Mouse (Mus musculus): ENCODE data around the gene Gm8356. TPM values are rescaled to one million over a fixed set of nuclear protein-coding genes. Genes with fewer than 3 reads are reported as not detected.
"Not testable (repeated sequence)": the region's sequence is repeated elsewhere in the genome, so short reads cannot be mapped to it uniquely, and the experiment has no call there.

The Gm8356 gene
- polyA plus RNA-seq (2014; fragmentation: Nextera tagmentation; extraction: Ambion mirVana): not detected in 2 replicates

- not testable (repeated sequence) for ATAC-seq (ENCODE audit: insufficient number of reproducible peaks, insufficient read depth, low FRiP score, low read depth); H3K27me3 ChIP-seq (ENCODE audit: control insufficient read depth, insufficient read depth, low read length); H3K4me1 ChIP-seq (ENCODE audit: control insufficient read depth, insufficient read depth, low read length); H3K4me2 ChIP-seq (replicated peaks; ENCODE audit: low read depth, low read length); H3K9me3 ChIP-seq (ENCODE audit: control insufficient read depth, low read depth, low read length); H3K9ac ChIP-seq (replicated peaks; ENCODE audit: low read depth, low read length); H3K36me3 ChIP-seq (ENCODE audit: control insufficient read depth, insufficient read depth, low read length); H3K4me3 ChIP-seq (ENCODE audit: low read depth, low read length); H3K27ac ChIP-seq (ENCODE audit: low read length)
- WGBS: no CpG with 5 or more reads among the region's 2 CpGs
Measured at GRCm38 (mm10) chr14:6537190-6537589, at the start of gene Gm8356. Gene Gm8356, minus strand, starts transcription at chr14:6537290.

- not testable (repeated sequence) for H3K27ac ChIP-seq (ENCODE audit: low read length)
Measured at GRCm38 (mm10) chr14:6486331-6486730, 50.8 kb downstream of the Gm8356 start.

GRCm38 (mm10) chr14:6485541-6485940, 51.5 kb downstream of the Gm8356 start:
- H3K27me3 ChIP-seq (ENCODE audit: control insufficient read depth, insufficient read depth, low read length); H3K4me2 ChIP-seq (replicated peaks; ENCODE audit: low read depth, low read length); H3K4me1 ChIP-seq (ENCODE audit: control insufficient read depth, insufficient read depth, low read length); H3K4me3 ChIP-seq (ENCODE audit: low read depth, low read length); H3K9ac ChIP-seq (replicated peaks; ENCODE audit: low read depth, low read length); ATAC-seq (ENCODE audit: insufficient number of reproducible peaks, insufficient read depth, low FRiP score, low read depth); H3K9me3 ChIP-seq (ENCODE audit: control insufficient read depth, low read depth, low read length); H3K27ac ChIP-seq (ENCODE audit: low read length); H3K36me3 ChIP-seq (ENCODE audit: control insufficient read depth, insufficient read depth, low read length): not testable (repeated sequence)
- no CpG with 5 or more reads among the region's 1 CpGs for WGBS

More at GRCm38 (mm10) chr14:6486331-6486730, 50.8 kb downstream of the Gm8356 start:
- H3K4me3 ChIP-seq (ENCODE audit: low read depth, low read length); H3K4me2 ChIP-seq (replicated peaks; ENCODE audit: low read depth, low read length); H3K36me3 ChIP-seq (ENCODE audit: control insufficient read depth, insufficient read depth, low read length); H3K4me1 ChIP-seq (ENCODE audit: control insufficient read depth, insufficient read depth, low read length); ATAC-seq (ENCODE audit: insufficient number of reproducible peaks, insufficient read depth, low FRiP score, low read depth); H3K27me3 ChIP-seq (ENCODE audit: control insufficient read depth, insufficient read depth, low read length); H3K9ac ChIP-seq (replicated peaks; ENCODE audit: low read depth, low read length); H3K9me3 ChIP-seq (ENCODE audit: control insufficient read depth, low read depth, low read length): not testable (repeated sequence)
- WGBS: 43% methylated on average over 1 of the region's 1 CpGs

GRCm38 (mm10) chr14:6482126-6482525, 55.0 kb downstream of the Gm8356 start:
- not testable (repeated sequence) for ATAC-seq (ENCODE audit: insufficient number of reproducible peaks, insufficient read depth, low FRiP score, low read depth); H3K27ac ChIP-seq (ENCODE audit: low read length); H3K4me1 ChIP-seq (ENCODE audit: control insufficient read depth, insufficient read depth, low read length); H3K4me3 ChIP-seq (ENCODE audit: low read depth, low read length); H3K36me3 ChIP-seq (ENCODE audit: control insufficient read depth, insufficient read depth, low read length); H3K9ac ChIP-seq (replicated peaks; ENCODE audit: low read depth, low read length); H3K9me3 ChIP-seq (ENCODE audit: control insufficient read depth, low read depth, low read length); H3K27me3 ChIP-seq (ENCODE audit: control insufficient read depth, insufficient read depth, low read length); H3K4me2 ChIP-seq (replicated peaks; ENCODE audit: low read depth, low read length)
- 64% methylated on average over 7 of the region's 8 CpGs for WGBS

Other genes with a start within 250 kb of the Gm8356 start
- not detected in 2 replicates for gene Gm21103, start 232.4 kb downstream of the Gm8356 start, polyA plus RNA-seq (2014; fragmentation: Nextera tagmentation; extraction: Ambion mirVana)
- not detected in 2 replicates for gene Gm3618, start 193.6 kb downstream of the Gm8356 start, polyA plus RNA-seq (2014; fragmentation: Nextera tagmentation; extraction: Ambion mirVana)
- not detected in 2 replicates for gene Gm16440, start 147.0 kb downstream of the Gm8356 start, polyA plus RNA-seq (2014; fragmentation: Nextera tagmentation; extraction: Ambion mirVana)
- gene Gm3591, start 124.8 kb downstream of the Gm8356 start, polyA plus RNA-seq (2014; fragmentation: Nextera tagmentation; extraction: Ambion mirVana): 1.8 and 2.4 TPM in 2 replicates
- gene Gm3594, start 92.7 kb downstream of the Gm8356 start, polyA plus RNA-seq (2014; fragmentation: Nextera tagmentation; extraction: Ambion mirVana): not detected in 2 replicates
- 0.27 and 0.58 TPM in 2 replicates for gene Gm3629, start 53.3 kb upstream of the Gm8356 start, polyA plus RNA-seq (2014; fragmentation: Nextera tagmentation; extraction: Ambion mirVana)
- gene Gm3460, start 85.1 kb upstream of the Gm8356 start, polyA plus RNA-seq (2014; fragmentation: Nextera tagmentation; extraction: Ambion mirVana): not detected in 2 replicates
- not detected in 2 replicates for gene Gm10251, start 146.9 kb upstream of the Gm8356 start, polyA plus RNA-seq (2014; fragmentation: Nextera tagmentation; extraction: Ambion mirVana)
- not detected in 2 replicates for gene Gm8050, start 183.0 kb upstream of the Gm8356 start, polyA plus RNA-seq (2014; fragmentation: Nextera tagmentation; extraction: Ambion mirVana)
- gene Gm3636, start 205.0 kb upstream of the Gm8356 start, polyA plus RNA-seq (2014; fragmentation: Nextera tagmentation; extraction: Ambion mirVana): 5.7 and 8.9 TPM in 2 replicates
- gene Gm8362, start 237.1 kb upstream of the Gm8356 start, polyA plus RNA-seq (2014; fragmentation: Nextera tagmentation; extraction: Ambion mirVana): not detected in 2 replicates